Mouse (Mus musculus) leukemia stem cell, adult 10-12 weeks (primary cell): ENCODE results near the gene Wdr41. TPM values are rescaled to one million over a fixed set of nuclear protein-coding genes. Genes with fewer than 3 reads are reported as not detected.

ENCODE experiments used
- polyA plus RNA-seq: library from polyadenylated mRNA; stranded (reverse); fragments of >175 nt; gene quantifications from 2 replicates; pipeline ENCODE4 v1.2.3, GENCODE M21; 2012; ENCODE audit warnings: low replicate concordance

Wdr41 gene
- 5.2 and 6.8 TPM in 2 replicates for polyA plus RNA-seq

DNA sequence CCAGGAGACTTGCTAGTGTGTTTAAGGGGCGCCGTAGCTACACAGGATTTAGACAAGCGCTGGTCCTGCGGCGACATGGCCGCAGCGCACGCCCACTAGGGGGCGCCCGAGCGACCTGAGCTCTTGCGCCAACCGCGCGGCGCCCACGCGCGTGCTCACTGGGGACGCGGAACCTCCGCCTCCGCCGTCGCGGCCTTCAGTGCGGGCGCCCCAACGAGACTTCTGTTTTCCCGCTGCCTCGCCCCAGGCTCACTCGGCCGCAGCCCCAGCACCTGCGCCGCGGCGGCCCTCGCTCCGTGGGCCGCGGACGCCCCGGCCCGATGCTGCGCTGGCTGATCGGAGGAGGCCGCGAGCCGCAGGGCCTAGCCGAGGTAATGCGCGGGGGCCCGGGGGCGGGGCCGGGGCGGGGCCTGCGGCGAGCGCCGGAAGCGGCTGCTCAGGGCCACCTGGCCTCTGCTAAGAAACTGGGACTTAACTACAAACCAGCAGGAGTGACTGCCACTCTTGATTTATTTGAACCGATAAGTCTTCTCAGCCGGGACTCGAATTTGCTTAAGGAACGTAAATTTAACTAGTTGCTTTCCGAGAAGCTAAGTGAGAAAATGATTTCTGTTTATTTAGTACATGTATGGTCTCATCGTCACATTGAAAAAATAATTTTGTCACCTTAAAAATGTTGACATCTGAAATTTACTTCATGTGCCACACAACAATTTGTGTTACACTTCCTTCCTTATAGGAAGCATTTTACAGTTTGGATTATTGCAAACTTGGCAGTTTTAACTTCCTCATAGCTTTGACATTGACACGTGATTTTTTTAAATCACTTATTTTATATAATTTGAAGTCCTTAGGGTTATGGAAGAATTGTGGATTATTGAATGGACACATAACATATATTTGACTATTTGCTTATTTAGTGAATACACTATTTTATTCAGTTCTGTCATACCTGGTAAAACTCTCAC, at the start of gene Wdr41:
Gene Wdr41, plus strand, starts transcription at position 126 of the 968 bp plus-strand sequence.

Other genes with a start within 250 kb of the Wdr41 start
- 1.8 TPM in 1 of 2 replicates, not detected in the other for gene Tbca, start 187.4 kb upstream of the Wdr41 start, polyA plus RNA-seq
- not detected in 2 replicates for gene Otp, start 100.7 kb upstream of the Wdr41 start, polyA plus RNA-seq